Mouse (Mus musculus) brain, embryonic 14.5 days (tissue): ENCODE measurements at regions not wholly inside any gene's neighbourhood (a gene's known extent, or its start where the extent isn't known, plus 50 kb on each side); places are given as distances from the start of the nearest gene placed in this dataset.

Source experiments
- DNase-seq: peaks from one replicate; pipeline ENCODE4 v3.0.0-alpha.2; 2011; ENCODE audit warnings: low read depth
- CTCF ChIP-seq: fragments of 200-500 bp; IDR thresholded peaks from 2 replicates; pipeline ENCODE4 v1.5.1; 2012; ENCODE audit warnings: inconsistent platforms, mild to moderate bottlenecking, moderate library complexity, borderline replicate concordance; ENCODE audit not compliant: insufficient read depth, insufficient read length; ENCODE audit errors: extremely low read depth
- POLR2A ChIP-seq: fragments of 200-500 bp; IDR thresholded peaks from 2 replicates; pipeline ENCODE4 v1.6.1; 2012; ENCODE audit warnings: mild to moderate bottlenecking, inconsistent platforms, borderline replicate concordance; ENCODE audit not compliant: poor library complexity, insufficient read depth, insufficient read length, severe bottlenecking; ENCODE audit errors: extremely low read depth

DNA sequence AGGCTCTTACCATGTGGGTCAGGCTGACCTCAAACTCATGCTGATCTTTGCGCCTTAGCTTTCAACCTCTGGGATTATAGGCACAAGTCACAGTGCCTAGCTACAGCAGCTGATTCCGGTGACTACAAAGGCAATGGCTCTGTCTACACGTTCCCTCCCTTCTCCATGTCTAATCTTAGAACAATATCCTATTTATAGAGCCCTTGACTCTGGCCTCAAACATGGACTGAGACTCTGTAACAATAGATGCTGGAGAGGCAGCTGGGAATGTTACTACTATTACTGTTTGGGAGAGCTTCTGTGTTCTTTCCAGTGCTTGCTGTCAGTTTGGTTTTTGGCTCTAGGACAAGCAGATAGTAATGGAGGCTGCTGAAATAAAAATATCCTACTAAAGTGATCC, 198.7 kb downstream of the Arrdc4 start:
- TF ChIP-seq POLR2A, result no peak
- no peak for TF ChIP-seq CTCF
- no peak for DNase-seq

DNA sequence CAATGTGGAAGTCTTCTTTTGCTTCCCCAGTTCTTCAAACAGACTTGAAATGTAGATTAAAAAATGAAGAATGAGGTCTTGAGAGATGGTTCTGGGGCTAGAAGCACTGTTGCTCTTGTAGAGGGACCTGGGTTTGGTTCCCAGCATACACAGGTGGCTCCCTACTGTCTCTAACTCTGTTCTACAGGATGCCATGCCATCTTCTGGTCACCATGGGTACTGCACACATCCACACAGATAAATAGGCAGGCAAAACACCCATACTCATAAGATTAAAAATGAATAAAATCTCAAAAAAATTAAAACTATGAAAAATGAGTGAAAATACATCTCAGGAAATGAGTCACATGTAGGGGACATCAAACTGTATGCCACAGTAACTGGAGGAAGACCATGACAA, 200.9 kb downstream of the Arrdc4 start:
- DNase-seq, result no peak
- TF ChIP-seq POLR2A, result no peak
- TF ChIP-seq CTCF, result no peak

GRCm38 (mm10) chr7:68544136-68544535, 204.9 kb downstream of the Arrdc4 start:
- peak; percentile 53 for DNase-seq

DNA sequence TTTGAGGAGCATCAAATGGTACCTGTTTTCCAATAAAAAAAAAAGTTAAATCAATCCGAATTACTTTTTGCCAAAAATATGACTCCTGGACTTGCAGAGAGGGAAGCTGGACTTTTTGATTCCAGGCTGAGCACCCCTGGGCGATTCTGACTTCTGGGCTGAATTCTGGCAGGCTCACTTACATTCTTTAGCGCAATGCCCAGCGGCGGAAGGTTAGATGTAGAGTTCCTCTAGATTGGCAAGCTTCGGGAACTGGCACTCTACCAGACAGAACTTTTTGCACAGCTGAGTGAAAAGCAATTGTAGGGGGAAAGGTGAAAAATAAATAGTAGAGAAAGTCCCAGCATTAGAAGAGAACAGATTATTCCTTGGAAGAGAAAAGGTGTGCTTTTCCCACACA, 235.5 kb downstream of the Fam169b start:
- no peak for DNase-seq
- TF ChIP-seq POLR2A (no peak), CTCF (no peak)

More at GRCm38 (mm10) chr7:68544136-68544535, 204.9 kb downstream of the Arrdc4 start:
- TF ChIP-seq CTCF, result no peak
- TF ChIP-seq POLR2A, result no peak

GRCm38 (mm10) chr7:68491143-68491810, 217.6 kb downstream of the Fam169b start:
- TF ChIP-seq CTCF (no peak), POLR2A (no peak)
- DNase-seq, result no peak

GRCm38 (mm10) chr7:68486676-68487075, 213.0 kb downstream of the Fam169b start:
- TF ChIP-seq POLR2A (no peak), CTCF (no peak)
- DNase-seq, result no peak

DNA sequence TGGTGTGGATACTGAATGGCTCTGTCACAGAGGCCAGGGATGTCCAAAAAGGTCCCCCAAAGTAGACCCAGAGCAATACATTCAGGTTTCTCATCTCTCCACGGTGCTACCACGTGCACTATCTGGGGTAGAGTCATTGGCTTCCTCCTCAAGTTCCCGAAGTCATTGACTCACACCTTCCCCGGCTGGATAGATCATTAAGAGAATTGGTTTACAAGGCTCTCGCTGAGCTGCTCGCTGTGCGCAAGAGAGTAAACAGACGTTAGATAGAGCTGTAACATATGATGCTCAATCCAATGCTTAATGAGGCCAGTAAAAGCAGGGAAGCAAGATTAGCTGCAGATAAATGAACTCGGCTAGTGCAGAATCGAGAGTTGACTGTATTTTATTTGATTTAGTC, 208.9 kb downstream of the Fam169b start:
- no peak for TF ChIP-seq CTCF
- TF ChIP-seq POLR2A, result no peak
- DNase-seq, result peak; percentile 25

DNA sequence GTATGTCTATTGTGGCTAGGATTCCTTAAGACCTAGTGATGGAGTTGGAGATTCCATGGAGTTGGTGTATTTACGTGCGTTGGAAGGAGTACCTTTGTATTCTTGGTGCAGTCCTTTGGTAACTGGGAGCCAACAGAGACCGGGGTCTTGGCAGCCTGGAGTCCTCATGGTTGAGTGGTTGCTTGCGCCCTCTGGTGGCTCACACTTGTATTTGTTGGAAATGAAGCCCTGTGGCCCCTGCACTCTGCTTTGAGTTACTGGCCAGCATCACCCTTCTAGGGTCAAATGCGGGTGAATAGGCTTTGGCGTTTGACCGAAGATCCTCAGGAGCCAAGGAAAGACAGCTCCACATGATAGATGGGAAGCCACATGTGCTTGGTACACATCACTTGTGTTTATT, 207.1 kb downstream of the Fam169b start:
- peak; percentile 82 for DNase-seq
- TF ChIP-seq POLR2A (no peak), CTCF (peak; percentile 81)

GRCm38 (mm10) chr7:68480336-68480735, 206.7 kb downstream of the Fam169b start:
- peak; percentile 31 for DNase-seq
- no peak for TF ChIP-seq POLR2A
- TF ChIP-seq CTCF, result no peak

DNA sequence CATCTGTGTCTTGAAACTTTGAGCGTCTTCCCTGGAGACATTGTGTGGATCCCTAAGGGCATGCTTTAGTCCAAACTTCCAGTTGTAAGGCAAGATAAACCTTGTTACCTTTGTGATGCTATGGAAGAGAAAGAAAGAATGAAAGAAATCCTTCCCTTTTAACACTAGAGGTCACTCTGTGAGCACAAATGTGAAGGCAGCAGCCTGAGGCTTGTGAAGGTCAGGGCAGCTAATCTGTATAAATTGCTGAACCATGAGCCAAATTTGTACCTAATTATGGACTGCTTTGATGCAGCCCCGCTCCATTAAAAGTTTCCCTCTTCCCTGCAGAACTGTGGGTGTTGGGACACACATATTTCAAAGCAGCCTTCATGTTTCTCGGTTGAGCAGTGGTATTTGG, 204.4 kb downstream of the Fam169b start:
- peak; percentile 34; the same call in 1 of the 2 replicates for TF ChIP-seq CTCF
- TF ChIP-seq POLR2A, result no peak
- peak; percentile 55 for DNase-seq

GRCm38 (mm10) chr7:68472800-68473199, 199.2 kb downstream of the Fam169b start:
- DNase-seq, result peak; percentile 34
- TF ChIP-seq CTCF, result no peak
- TF ChIP-seq POLR2A, result no peak

DNA sequence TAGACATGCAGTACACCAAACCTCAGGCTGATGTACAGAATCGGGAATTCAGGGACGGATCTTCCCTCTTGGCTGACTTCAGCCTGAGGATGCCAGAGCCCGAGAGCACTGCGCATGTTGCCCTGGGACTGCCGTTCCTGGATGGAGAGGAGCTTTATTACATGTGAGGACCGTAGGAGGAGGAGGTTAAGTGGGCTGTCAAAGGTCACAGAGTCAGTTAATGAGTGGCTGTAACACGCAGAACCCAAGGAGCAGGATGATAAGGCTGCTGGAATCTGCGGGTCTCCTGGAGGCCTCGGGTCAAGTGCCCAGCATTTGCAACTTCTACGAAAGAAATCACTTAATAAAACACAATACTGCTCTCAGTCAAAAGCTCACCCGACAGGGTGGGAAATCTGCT, 197.3 kb downstream of the Fam169b start:
- DNase-seq, result no peak
- TF ChIP-seq POLR2A, result no peak
- TF ChIP-seq CTCF, result no peak
